Mouse (Mus musculus) kidney, embryonic 15.5 days (tissue): ENCODE results near the gene Cadm2. TPM values are rescaled to one million over a fixed set of nuclear protein-coding genes. Genes with fewer than 3 reads are reported as not detected.

ENCODE experiments used
- ATAC-seq: fragments of 200-750 bp; cut with Nextera tagmentation; replicated peaks from 2 replicates; pipeline ENCODE4 v1.8.0; 2017; ENCODE audit warnings: moderate TSS enrichment; ENCODE audit not compliant: low FRiP score
- H3K27ac ChIP-seq: fragments of 300-500 bp; sonication (generic); 2 replicates; pipeline ENCODE4 v1.5.1; 2015; ENCODE audit warnings: mild to moderate bottlenecking, inconsistent platforms
- H3K27me3 ChIP-seq: fragments of 300-500 bp; sonication (generic); 2 replicates; pipeline ENCODE4 v1.6.1; 2015; ENCODE audit warnings: inconsistent platforms
- H3K36me3 ChIP-seq: fragments of 300-500 bp; sonication (generic); 2 replicates; pipeline ENCODE4 v1.6.1; 2015; ENCODE audit warnings: inconsistent platforms
- H3K4me1 ChIP-seq: fragments of 300-500 bp; sonication (generic); 2 replicates; pipeline ENCODE4 v1.6.1; 2015; ENCODE audit warnings: inconsistent platforms
- H3K4me2 ChIP-seq: fragments of 300-500 bp; sonication (generic); 2 replicates; pipeline ENCODE4 v1.6.1; 2015; ENCODE audit warnings: moderate library complexity, mild to moderate bottlenecking, inconsistent platforms
- H3K4me3 ChIP-seq: fragments of 300-500 bp; sonication (generic); replicated peaks from 2 replicates; pipeline ENCODE4 v1.5.1; 2015; ENCODE audit warnings: mild to moderate bottlenecking, inconsistent platforms
- H3K9ac ChIP-seq: fragments of 300-500 bp; sonication (generic); 2 replicates; pipeline ENCODE4 v1.6.1; 2015; ENCODE audit warnings: mild to moderate bottlenecking, inconsistent platforms
- H3K9me3 ChIP-seq: fragments of 300-500 bp; sonication (generic); replicated peaks from 2 replicates; pipeline ENCODE4 v1.6.1; 2016; ENCODE audit warnings: inconsistent platforms
- WGBS: fragments of 180-500 bp; shearing (Covaris S2); methylation state at CpG from one replicate; pipeline ENCODE4 v1.1.7; 2015; ENCODE audit warnings: mixed read lengths; 5-methylcytosine and 5-hydroxymethylcytosine counted together
- polyA plus RNA-seq: library from polyadenylated mRNA; unstranded; fragments of >200 nt; fragmentation: Nextera tagmentation; extraction: Ambion mirVana; gene quantifications from 2 replicates; pipeline ENCODE4 v1.2.1, GENCODE M21; 2015

Cadm2 gene
- polyA plus RNA-seq, 1 experiment from 2014 or later, result 0.26 TPM

GRCm38 (mm10) chr16:67234862-67235261 is 385.8 kb downstream of the Cadm2 start:
- Histone ChIP-seq H3K36me3 (no peaks in the 10 kb centered on the region), H3K4me1 (no peaks in the 10 kb centered on the region), H3K27ac (no peak overlapping the region), H3K27me3 (no peaks in the 10 kb centered on the region), H3K4me3 (no peak overlapping the region), H3K9ac (no peak overlapping the region), H3K4me2 (no peak overlapping the region), H3K9me3 (no peaks in the 10 kb centered on the region)
- 21% methylated on average over 1 of the region's 1 CpGs for WGBS
- ATAC-seq, result no peak

GRCm38 (mm10) chr16:67226696-67227095 is 394.0 kb downstream of the Cadm2 start:
- Histone ChIP-seq H3K9me3 (no peaks in the 10 kb centered on the region), H3K27ac (no peak overlapping the region), H3K27me3 (no peaks in the 10 kb centered on the region), H3K4me3 (no peak overlapping the region), H3K36me3 (no peaks in the 10 kb centered on the region), H3K9ac (no peak overlapping the region), H3K4me1 (no peaks in the 10 kb centered on the region), H3K4me2 (no peak overlapping the region)
- WGBS, result 84% methylated on average over 1 of the region's 1 CpGs
- ATAC-seq, result no peak

GRCm38 (mm10) chr16:67203329-67203728 is 417.4 kb downstream of the Cadm2 start:
- no peak for ATAC-seq

GRCm38 (mm10) chr16:67192852-67193415 is 427.8 kb downstream of the Cadm2 start:
- WGBS, result 83% methylated on average over 4 of the region's 4 CpGs
- no peak overlapping the region for H3K9ac ChIP-seq
- no peak overlapping the region for H3K4me2 ChIP-seq
- no peak overlapping the region for H3K27ac ChIP-seq
- no peaks in the 10 kb centered on the region for H3K27me3 ChIP-seq
- no peaks in the 10 kb centered on the region for H3K4me1 ChIP-seq
- H3K4me3 ChIP-seq, result no peak overlapping the region
- H3K9me3 ChIP-seq, result no peaks in the 10 kb centered on the region
- no peak for ATAC-seq
- no peaks in the 10 kb centered on the region for H3K36me3 ChIP-seq

More at GRCm38 (mm10) chr16:67203329-67203728, 417.4 kb downstream of the Cadm2 start:
- H3K4me1 ChIP-seq, result no peaks in the 10 kb centered on the region
- no peaks in the 10 kb centered on the region for H3K36me3 ChIP-seq
- H3K4me2 ChIP-seq, result no peak overlapping the region
- no peak overlapping the region for H3K9ac ChIP-seq
- H3K9me3 ChIP-seq, result no peaks in the 10 kb centered on the region
- H3K27ac ChIP-seq, result no peak overlapping the region
- no peaks in the 10 kb centered on the region for H3K27me3 ChIP-seq
- H3K4me3 ChIP-seq, result no peak overlapping the region

GRCm38 (mm10) chr16:67192395-67192794 is 428.3 kb downstream of the Cadm2 start:
- no peaks in the 10 kb centered on the region for H3K36me3 ChIP-seq
- no peak for ATAC-seq
- H3K27ac ChIP-seq, result no peak overlapping the region

DNA sequence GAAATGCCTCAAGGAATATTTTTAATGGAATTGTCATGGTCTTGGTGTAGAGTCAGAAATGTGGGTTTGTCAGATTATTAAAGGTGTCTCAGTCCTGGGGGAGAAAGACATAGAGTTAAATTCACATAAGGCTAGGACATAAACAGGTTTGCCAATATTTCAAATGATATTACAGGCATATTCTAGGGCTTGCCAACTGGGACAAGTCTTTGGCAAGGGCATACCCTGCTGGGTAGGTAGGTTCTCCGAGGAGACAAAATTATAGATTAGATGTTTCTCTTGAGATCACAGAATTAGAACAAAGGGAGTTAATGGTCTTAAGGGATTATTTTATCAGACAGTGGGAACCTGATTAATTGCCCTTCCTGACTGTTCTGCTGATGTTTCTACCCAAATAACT is 434.4 kb downstream of the Cadm2 start:
- no peak for ATAC-seq
- no peak overlapping the region for H3K4me2 ChIP-seq
- H3K4me3 ChIP-seq, result no peak overlapping the region
- H3K36me3 ChIP-seq, result no peaks in the 10 kb centered on the region
- 83% methylated on average over 1 of the region's 1 CpGs for WGBS
- no peak overlapping the region for H3K9ac ChIP-seq
- H3K9me3 ChIP-seq, result no peaks in the 10 kb centered on the region
- no peaks in the 10 kb centered on the region for H3K27me3 ChIP-seq
- no peak overlapping the region for H3K27ac ChIP-seq
- no peaks in the 10 kb centered on the region for H3K4me1 ChIP-seq

More at GRCm38 (mm10) chr16:67192395-67192794, 428.3 kb downstream of the Cadm2 start:
- WGBS, result 69% methylated on average over 2 of the region's 2 CpGs
- Histone ChIP-seq H3K9me3 (no peaks in the 10 kb centered on the region), H3K4me2 (no peak overlapping the region), H3K9ac (no peak overlapping the region), H3K27me3 (no peaks in the 10 kb centered on the region), H3K4me3 (no peak overlapping the region), H3K4me1 (no peaks in the 10 kb centered on the region)

DNA sequence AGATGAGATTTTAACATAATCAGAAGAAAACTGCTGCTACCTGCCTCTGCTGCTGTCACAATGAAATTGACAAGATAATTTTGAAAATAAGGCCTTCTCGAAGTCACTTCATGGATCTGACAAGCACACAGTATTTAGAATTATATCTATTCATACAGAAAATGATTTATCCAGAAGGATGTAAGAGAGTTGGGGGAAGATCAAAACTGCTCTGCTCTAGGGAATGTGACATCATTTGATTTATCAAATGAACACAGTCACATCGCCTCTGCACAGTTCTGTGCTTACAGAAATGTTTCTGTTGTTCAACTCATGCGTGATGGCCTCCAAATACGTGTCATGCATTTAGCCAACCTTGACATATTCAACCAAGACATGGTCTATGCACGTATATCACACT is 437.8 kb downstream of the Cadm2 start:
- Histone ChIP-seq H3K27me3 (no peaks in the 10 kb centered on the region), H3K4me1 (no peaks in the 10 kb centered on the region), H3K9ac (no peak overlapping the region), H3K4me2 (no peak overlapping the region), H3K4me3 (no peak overlapping the region), H3K9me3 (no peaks in the 10 kb centered on the region), H3K27ac (no peak overlapping the region), H3K36me3 (no peaks in the 10 kb centered on the region)
- 78% methylated on average over 5 of the region's 5 CpGs for WGBS
- no peak for ATAC-seq

DNA sequence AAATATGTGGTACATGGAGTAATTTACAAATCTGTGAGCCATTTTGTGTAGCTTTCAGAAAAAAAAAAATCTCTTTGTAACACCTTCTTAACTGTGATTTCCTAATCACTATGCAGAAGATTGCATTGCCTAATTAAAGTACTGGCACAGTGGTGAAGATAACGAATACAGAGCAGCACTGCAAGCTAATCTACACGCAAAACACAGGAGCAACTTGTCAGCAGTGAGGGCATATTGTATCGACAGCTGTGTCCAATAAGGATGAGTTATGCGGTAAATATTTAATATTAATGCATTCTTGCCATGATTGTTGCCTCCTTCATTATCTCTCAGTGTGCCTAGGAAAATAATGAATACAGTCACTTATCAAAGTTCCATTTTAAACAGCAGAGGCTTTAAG is 445.3 kb downstream of the Cadm2 start:
- H3K27ac ChIP-seq, result no peak overlapping the region
- no peak overlapping the region for H3K9ac ChIP-seq
- H3K4me2 ChIP-seq, result no peak overlapping the region
- no peaks in the 10 kb centered on the region for H3K36me3 ChIP-seq
- 81% methylated on average over 4 of the region's 4 CpGs for WGBS
- H3K4me3 ChIP-seq, result no peak overlapping the region
- no peak for ATAC-seq
- no peaks in the 10 kb centered on the region for H3K4me1 ChIP-seq
- H3K27me3 ChIP-seq, result no peaks in the 10 kb centered on the region
- H3K9me3 ChIP-seq, result no peaks in the 10 kb centered on the region

GRCm38 (mm10) chr16:67162211-67162790 is 458.4 kb downstream of the Cadm2 start:
- Histone ChIP-seq H3K9me3 (no peaks in the 10 kb centered on the region), H3K27ac (no peak overlapping the region), H3K9ac (no peak overlapping the region), H3K4me1 (no peaks in the 10 kb centered on the region), H3K4me2 (no peak overlapping the region), H3K4me3 (no peak overlapping the region), H3K27me3 (no peaks in the 10 kb centered on the region), H3K36me3 (no peaks in the 10 kb centered on the region)
- ATAC-seq, result no peak
- 50% methylated on average over 6 of the region's 6 CpGs for WGBS

DNA sequence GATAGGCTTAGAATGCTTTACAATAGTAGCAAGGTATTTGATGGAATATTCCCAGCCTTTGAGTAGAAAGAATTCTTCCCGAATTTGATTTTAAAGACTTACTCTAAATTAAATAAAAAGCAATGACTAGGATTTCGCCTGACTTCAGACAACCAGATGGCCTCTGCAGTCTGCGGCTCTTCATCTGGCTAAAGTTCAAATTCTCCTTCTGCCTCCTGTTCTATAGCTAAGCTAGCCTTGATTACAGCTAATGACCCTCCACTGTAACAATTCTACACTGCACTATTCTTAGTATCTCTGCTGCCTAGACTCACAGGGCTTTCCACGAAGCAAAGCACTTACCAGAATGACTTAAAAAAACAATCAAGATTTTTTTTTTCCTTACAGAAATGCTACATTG is 495.9 kb downstream of the Cadm2 start:
- no peak overlapping the region for H3K27ac ChIP-seq
- H3K9me3 ChIP-seq, result no peaks in the 10 kb centered on the region
- no peaks in the 10 kb centered on the region for H3K27me3 ChIP-seq
- H3K4me3 ChIP-seq, result no peak overlapping the region
- no peak for ATAC-seq
- H3K4me1 ChIP-seq, result no peaks in the 10 kb centered on the region
- H3K36me3 ChIP-seq, result no peaks in the 10 kb centered on the region
- no peak overlapping the region for H3K4me2 ChIP-seq
- 70% methylated on average over 4 of the region's 4 CpGs for WGBS
- H3K9ac ChIP-seq, result no peak overlapping the region

GRCm38 (mm10) chr16:67122532-67122931 is 498.2 kb downstream of the Cadm2 start:
- no peak for ATAC-seq
- no peaks in the 10 kb centered on the region for H3K9me3 ChIP-seq
- 70% methylated on average over 5 of the region's 5 CpGs for WGBS

DNA sequence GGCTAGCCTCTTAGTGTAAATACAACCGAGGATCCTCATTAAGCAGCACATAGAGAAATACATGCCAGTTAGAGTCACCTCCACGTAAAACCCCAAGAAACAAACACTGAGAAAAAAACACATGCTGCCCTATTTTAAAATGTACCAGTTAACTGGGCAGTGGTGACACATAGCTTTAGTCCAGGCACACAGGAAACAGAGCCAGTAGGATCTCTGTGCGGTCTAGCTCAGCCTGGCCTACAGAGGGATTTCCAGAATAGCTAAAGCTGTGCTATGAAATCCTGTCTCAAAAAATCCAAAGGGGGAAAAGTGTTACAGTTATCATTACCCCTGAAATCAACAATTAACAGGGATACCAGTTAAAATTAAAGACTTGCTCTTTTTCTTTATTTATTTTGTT is 498.9 kb downstream of the Cadm2 start:
- Histone ChIP-seq H3K27me3 (no peaks in the 10 kb centered on the region), H3K4me1 (no peaks in the 10 kb centered on the region), H3K9me3 (no peaks in the 10 kb centered on the region), H3K4me3 (no peak overlapping the region), H3K9ac (no peak overlapping the region), H3K4me2 (no peak overlapping the region), H3K27ac (no peak overlapping the region), H3K36me3 (no peaks in the 10 kb centered on the region)
- 87% methylated on average over 3 of the region's 3 CpGs for WGBS
- no peak for ATAC-seq

More at GRCm38 (mm10) chr16:67122532-67122931, 498.2 kb downstream of the Cadm2 start:
- Histone ChIP-seq H3K9ac (no peak overlapping the region), H3K27me3 (no peaks in the 10 kb centered on the region), H3K27ac (no peak overlapping the region), H3K36me3 (no peaks in the 10 kb centered on the region), H3K4me1 (no peaks in the 10 kb centered on the region), H3K4me2 (no peak overlapping the region), H3K4me3 (no peak overlapping the region)

GRCm38 (mm10) chr16:67106478-67107061 is 514.1 kb downstream of the Cadm2 start:
- WGBS, result 82% methylated on average over 8 of the region's 8 CpGs
- Histone ChIP-seq H3K27ac (no peak overlapping the region), H3K4me1 (no peaks in the 10 kb centered on the region), H3K9ac (no peak overlapping the region), H3K36me3 (no peaks in the 10 kb centered on the region), H3K27me3 (no peaks in the 10 kb centered on the region), H3K9me3 (no peaks in the 10 kb centered on the region), H3K4me2 (no peak overlapping the region), H3K4me3 (no peak overlapping the region)
- ATAC-seq, result no peak
